9 mouse cellular contexts compared by ENCODE assay signal in the genomic region with DNA sequence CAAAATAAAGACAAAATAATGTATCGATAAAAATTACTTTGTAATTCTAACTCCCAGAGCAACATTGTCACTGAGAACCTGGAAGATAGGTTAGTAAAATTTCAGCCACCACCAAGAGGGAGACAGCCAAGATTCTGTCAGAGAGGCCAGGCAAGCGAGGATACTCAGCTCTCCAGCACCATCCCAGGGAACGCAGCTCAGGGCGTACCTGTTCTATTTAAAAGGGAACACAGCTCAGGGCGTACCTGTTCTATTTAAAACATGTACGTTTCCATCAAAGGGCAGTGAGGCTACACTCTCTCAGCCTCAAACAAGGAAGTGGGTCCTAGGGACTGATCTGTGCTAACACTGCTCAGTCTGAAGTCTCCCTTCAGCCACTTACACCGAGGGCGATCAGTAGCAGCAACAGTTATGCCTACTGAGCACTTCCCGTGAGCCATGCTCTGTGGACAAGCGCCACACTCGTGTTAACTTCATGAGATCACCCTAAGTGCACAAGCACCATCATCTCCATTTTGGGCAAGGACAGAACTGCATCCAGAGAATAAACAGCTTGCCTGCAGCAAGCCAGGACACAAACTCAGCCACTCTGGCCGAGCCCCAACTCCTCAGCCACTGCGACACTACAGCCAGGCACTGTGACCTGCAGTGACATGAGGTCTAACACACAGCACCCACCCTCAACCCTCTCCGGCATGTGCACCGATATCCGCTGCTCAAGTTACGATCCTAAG. TPM values are rescaled to one million over a fixed set of nuclear protein-coding genes. Genes with fewer than 3 reads are reported as not detected.
A peak's percentile ranks its signal among the peaks of the same experiment; 100 is the strongest.
DNase-seq lines count a peak whose midpoint lies in the region; ATAC-seq and TF ChIP-seq lines count a peak whose summit lies in the region.
"Had no signal": no experiment of that assay in that cellular context is flagged by ENCODE, and none has a peak within 500 bp of the region (broad histone marks: within the 10 kb centered on the region; RNA-seq: fewer than 3 reads in every experiment).

No protein-coding gene starts in this region.

- H3K4me2 ChIP-seq in kidney, postnatal 0 days (ENCODE audit: low read length), result peak overlapping the region; percentile 83
- H3K4me2 ChIP-seq in forebrain, embryonic 14.5 days (ENCODE audit: low read length), result peak overlapping the region; percentile 89; the same call in 1 of the 2 replicates
- peak overlapping the region; percentile 96; the same call in 1 of the 2 replicates for H3K4me2 ChIP-seq in liver, embryonic 16.5 days (ENCODE audit: low read depth, low read length)

- WGBS in kidney, postnatal 0 days, result 58% methylated on average over 17 of the region's 17 CpGs
- 82% methylated on average over 17 of the region's 17 CpGs for WGBS in forebrain, embryonic 14.5 days
- 71% methylated on average over 17 of the region's 17 CpGs for WGBS in liver, embryonic 16.5 days (ENCODE audit: insufficient replicate concordance)

- ATAC-seq in kidney, postnatal 0 days (replicated peaks; ENCODE audit: low FRiP score, low read depth), result no peak
- no peak for ATAC-seq in forebrain, embryonic 14.5 days
- no peak for ATAC-seq in liver, embryonic 16.5 days (ENCODE audit: low read depth)
- ATAC-seq: Patski had no signal

- H3K4me1 ChIP-seq in kidney, postnatal 0 days (replicated peaks; ENCODE audit: insufficient read depth, low read length), result peaks cover 12% of the 10 kb centered on the region; the same call in 1 of the 2 replicates
- peaks cover 10% of the 10 kb centered on the region; the same call in 1 of the 2 replicates for H3K4me1 ChIP-seq in forebrain, embryonic 14.5 days (ENCODE audit: control insufficient read depth, insufficient read depth, low read length)
- H3K4me1 ChIP-seq in liver, embryonic 16.5 days (ENCODE audit: control insufficient read depth, low read depth, low read length), result peaks cover 24% of the 10 kb centered on the region

- H3K9ac ChIP-seq in kidney, postnatal 0 days (ENCODE audit: low read depth, low read length), result no peak overlapping the region
- 0 out of 2 replicates have a peak overlapping the region, but pooled peaks have one; percentile 2 for H3K9ac ChIP-seq in forebrain, embryonic 14.5 days (ENCODE audit: low read length)
- no peak overlapping the region for H3K9ac ChIP-seq in liver, embryonic 16.5 days (ENCODE audit: low read depth, low read length)

- intact Hi-C loops in left cerebral cortex, postnatal 25 days (cut with DNase I), result no loop called here

- DNase-seq in kidney, postnatal 0 days (ENCODE audit: low spot score), result no peak
- no peak for DNase-seq in kidney, postnatal 14 days
- peak; percentile 76 for DNase-seq in cerebellum, adult 11-12 months
- no peak for DNase-seq in forebrain, embryonic 14.5 days (ENCODE audit: low spot score)
- no peak for DNase-seq in gastrocnemius, postnatal 10 days
- DNase-seq in left cerebral cortex, postnatal 25 days (ENCODE audit: low spot score in 2 of 2), result no peak
- no peak for DNase-seq in spleen, adult 18-20 months

- TF ChIP-seq CTCF in kidney, postnatal 0 days (IDR thresholded peaks at IDR 0.05; ENCODE audit: low read depth), result no peak

- H3K9me3 ChIP-seq in kidney, postnatal 0 days (replicated peaks; ENCODE audit: low read length), result no peaks in the 10 kb centered on the region
- no peaks in the 10 kb centered on the region for H3K9me3 ChIP-seq in forebrain, embryonic 14.5 days (replicated peaks; ENCODE audit: control insufficient read depth, low read length)
- no peaks in the 10 kb centered on the region for H3K9me3 ChIP-seq in liver, embryonic 16.5 days (replicated peaks; ENCODE audit: control insufficient read depth, low read length)

- H3K36me3 ChIP-seq in kidney, postnatal 0 days (ENCODE audit: insufficient read depth, low read length), result no peaks in the 10 kb centered on the region
- no peaks in the 10 kb centered on the region for H3K36me3 ChIP-seq in forebrain, embryonic 14.5 days (ENCODE audit: control insufficient read depth, insufficient read depth, low read length)
- H3K36me3 ChIP-seq in liver, embryonic 16.5 days (ENCODE audit: control insufficient read depth, insufficient read depth), result no peaks in the 10 kb centered on the region

- no peak overlapping the region for H3K27ac ChIP-seq in kidney, postnatal 0 days
- no peak overlapping the region for H3K27ac ChIP-seq in forebrain, embryonic 14.5 days (ENCODE audit: low read depth, low read length)
- no peak overlapping the region for H3K27ac ChIP-seq in liver, embryonic 16.5 days (ENCODE audit: low read length)

- no peaks in the 10 kb centered on the region for H3K27me3 ChIP-seq in kidney, postnatal 0 days (ENCODE audit: insufficient read depth, low read length)
- no peaks in the 10 kb centered on the region for H3K27me3 ChIP-seq in forebrain, embryonic 14.5 days (replicated peaks; ENCODE audit: control insufficient read depth, insufficient read depth, low read length)
- 0 out of 2 replicates have a peak, but pooled peaks cover 2% of the 10 kb centered on the region for H3K27me3 ChIP-seq in liver, embryonic 16.5 days (ENCODE audit: control insufficient read depth, insufficient read depth, low read depth, low read length)
- H3K27me3 ChIP-seq: Patski had no signal

- H3K4me3 ChIP-seq in kidney, postnatal 0 days (replicated peaks; ENCODE audit: low read depth, low read length), result no peak overlapping the region
- H3K4me3 ChIP-seq in forebrain, embryonic 14.5 days (ENCODE audit: low read depth, low read length), result no peak overlapping the region
- no peak overlapping the region for H3K4me3 ChIP-seq in liver, embryonic 16.5 days (ENCODE audit: low read depth, low read length)

RNA-seq across cellular contexts. Expression of a gene that starts 30.1 kb away (rescaled TPM):
- polyA plus RNA-seq in kidney, postnatal 0 days (2015; fragmentation: Nextera tagmentation; extraction: Ambion mirVana), result 10.1 and 13.9 TPM in 2 replicates
- polyA plus RNA-seq in forebrain, embryonic 14.5 days (2014; fragmentation: Nextera tagmentation; extraction: Ambion mirVana), result 51.8 and 69.6 TPM in 2 replicates
- polyA plus RNA-seq in liver, embryonic 16.5 days (2015; fragmentation: Nextera tagmentation; extraction: Ambion mirVana), result 7.3 and 9.0 TPM in 2 replicates
- total RNA-seq in gastrocnemius, postnatal 10 days (2021), result 10 to 100 TPM; 29.9 to 33.6 TPM
- 100 to 1,000 TPM; 340 to 341 TPM for total RNA-seq in left cerebral cortex, postnatal 25 days (2021)

RNA-seq across cellular contexts. Expression of a gene that starts 30.1 kb away (rescaled TPM):
- 87.2 and 91.9 TPM in 2 replicates for polyA plus RNA-seq in kidney, postnatal 0 days (2015; fragmentation: Nextera tagmentation; extraction: Ambion mirVana)
- polyA plus RNA-seq in forebrain, embryonic 14.5 days (2014; fragmentation: Nextera tagmentation; extraction: Ambion mirVana), result 152 and 157 TPM in 2 replicates
- polyA plus RNA-seq in liver, embryonic 16.5 days (2015; fragmentation: Nextera tagmentation; extraction: Ambion mirVana), result 22.1 and 23.0 TPM in 2 replicates
- total RNA-seq in gastrocnemius, postnatal 10 days (2021), result 10 to 100 TPM; 27.7 to 34.8 TPM
- 10 to 100 TPM; 87.9 to 91.5 TPM for total RNA-seq in left cerebral cortex, postnatal 25 days (2021)
